Mouse (Mus musculus) bone marrow macrophage, adult 2 months (primary cell): ENCODE measurements around the gene Etv3. TPM values are rescaled to one million over a fixed set of nuclear protein-coding genes. Genes with fewer than 3 reads are reported as not detected.

ENCODE experiments used
- H3K27ac ChIP-seq: 2 replicates; pipeline ENCODE4 v1.5.1; 2012; ENCODE audit warnings: low read depth, low read length; ENCODE audit not compliant: insufficient read depth
- H3K4me1 ChIP-seq: 2 replicates; pipeline ENCODE4 v1.6.1; 2012; ENCODE audit warnings: low read length; ENCODE audit not compliant: control insufficient read depth, insufficient read depth
- H3K4me3 ChIP-seq: 2 replicates; pipeline ENCODE4 v1.5.1; 2012; ENCODE audit warnings: mild to moderate bottlenecking, low read length, moderate library complexity; ENCODE audit not compliant: insufficient read depth
- CTCF ChIP-seq: IDR thresholded peaks from 2 replicates; pipeline ENCODE4 v1.5.1; 2012; ENCODE audit warnings: low read depth, mild to moderate bottlenecking, low read length, moderate library complexity
- POLR2A ChIP-seq: IDR thresholded peaks from 2 replicates; pipeline ENCODE4 v1.6.1; 2012; ENCODE audit warnings: mild to moderate bottlenecking, low read depth, low read length, borderline replicate concordance
- polyA plus RNA-seq: library from polyadenylated mRNA; stranded (reverse); fragments of >200 nt; gene quantifications from 2 replicates; pipeline ENCODE4 v1.2.4, GENCODE M21; 2012; ENCODE audit not compliant: missing spikeins, insufficient read depth, insufficient read length

Etv3 gene
- polyA plus RNA-seq, 1 experiment, result 59.6 TPM

DNA sequence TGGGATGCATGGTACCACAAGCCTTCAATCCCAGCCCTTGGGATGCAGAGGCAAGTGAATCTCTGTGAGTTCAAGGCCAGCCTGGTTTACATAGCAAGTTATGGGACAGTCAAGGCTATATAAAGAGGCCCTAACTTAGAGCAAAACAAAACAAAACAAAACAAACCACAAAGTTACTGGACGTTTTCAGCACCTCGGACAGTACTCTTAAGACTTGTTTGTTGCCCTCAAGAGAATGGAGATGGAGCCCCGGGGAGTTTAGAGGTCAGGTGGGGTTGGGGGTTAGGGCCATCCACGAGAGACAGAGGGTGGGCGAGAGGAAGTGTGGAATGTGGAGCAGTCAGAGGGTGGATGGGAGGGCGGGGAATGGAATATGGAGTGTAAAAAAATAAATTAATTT is 50.6 kb downstream of the Etv3 start:
- H3K4me3 ChIP-seq, result no peak overlapping the region
- TF ChIP-seq CTCF (no peak), POLR2A (no peak)
- H3K27ac ChIP-seq, result no peak overlapping the region
- no peaks in the 10 kb centered on the region for H3K4me1 ChIP-seq

DNA sequence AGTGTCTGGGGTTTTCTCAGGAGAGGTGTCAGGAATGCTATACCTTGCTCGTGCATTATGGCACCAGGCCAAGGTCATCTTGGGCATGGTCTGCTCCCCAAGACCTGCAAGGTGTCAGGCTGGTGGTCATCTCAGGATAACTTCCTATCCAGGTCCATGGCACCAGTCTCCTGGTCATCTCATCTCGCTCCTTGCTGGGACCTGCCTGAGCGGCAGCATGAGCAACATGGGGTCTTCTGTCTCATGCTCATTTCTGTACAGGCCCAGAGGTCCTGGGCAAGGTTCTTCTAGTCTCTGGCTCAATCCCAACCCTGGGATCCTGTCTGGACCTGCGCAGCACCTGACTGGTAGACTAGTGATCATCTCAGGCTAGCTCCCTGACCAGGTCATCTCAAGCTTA is 57.1 kb downstream of the Etv3 start:
- H3K27ac ChIP-seq, result no peak overlapping the region
- H3K4me1 ChIP-seq, result no peaks in the 10 kb centered on the region
- no peak overlapping the region for H3K4me3 ChIP-seq
- no peak for TF ChIP-seq CTCF
- TF ChIP-seq POLR2A, result no peak

Other genes with a start within 250 kb of the Etv3 start
- 111 and 124 TPM in 2 replicates for gene Cd5l, start 167.5 kb upstream of the Etv3 start, polyA plus RNA-seq
- gene Fcrl1, start 149.0 kb upstream of the Etv3 start, polyA plus RNA-seq, result 31.0 and 38.0 TPM in 2 replicates
- gene Fcrl5, start 89.6 kb upstream of the Etv3 start, polyA plus RNA-seq, result 0.81 and 1.5 TPM in 2 replicates
- 21.8 and 25.5 TPM in 2 replicates for gene Arhgef11, start 92.2 kb downstream of the Etv3 start, polyA plus RNA-seq
- not detected in 2 replicates for gene Lrrc71, start 223.2 kb downstream of the Etv3 start, polyA plus RNA-seq